In genomic region chr9:96259017-96259512, GRCm38 (mm10) we compare ENCODE assay signal across 8 mouse cellular contexts.
DNase-seq lines count a peak whose midpoint lies in the region; ATAC-seq and TF ChIP-seq lines count a peak whose summit lies in the region.

No protein-coding gene starts in this region.

- no peaks in the 10 kb centered on the region for H3K9me3 ChIP-seq in embryonic facial prominence, embryonic 13.5 days
- H3K9me3 ChIP-seq in limb, embryonic 12.5 days: no peaks in the 10 kb centered on the region
- no peaks in the 10 kb centered on the region for H3K9me3 ChIP-seq in midbrain, embryonic 15.5 days

- H3K36me3 ChIP-seq in embryonic facial prominence, embryonic 13.5 days: no peaks in the 10 kb centered on the region
- no peaks in the 10 kb centered on the region for H3K36me3 ChIP-seq in limb, embryonic 12.5 days
- no peaks in the 10 kb centered on the region for H3K36me3 ChIP-seq in midbrain, embryonic 15.5 days (replicated peaks)

- 0 out of 2 replicates have a peak, but pooled peaks cover 5% of the 10 kb centered on the region for H3K4me1 ChIP-seq in embryonic facial prominence, embryonic 13.5 days
- H3K4me1 ChIP-seq in limb, embryonic 12.5 days (replicated peaks): peaks cover 10% of the 10 kb centered on the region
- H3K4me1 ChIP-seq in midbrain, embryonic 15.5 days: peaks cover 11% of the 10 kb centered on the region

- peak overlapping the region; percentile 69 for H3K9ac ChIP-seq in embryonic facial prominence, embryonic 13.5 days
- H3K9ac ChIP-seq in limb, embryonic 12.5 days (replicated peaks): peak overlapping the region; percentile 48; the same call in 1 of the 2 replicates
- H3K9ac ChIP-seq in midbrain, embryonic 15.5 days: no peak overlapping the region

- no peak for DNase-seq in gastrocnemius, adult 2 months
- no peak for DNase-seq in gastrocnemius, postnatal 36 days
- peak; percentile 85 for DNase-seq in ES-CJ7 (ENCODE audit: low read depth, low spot score)
- no peak for DNase-seq in gastrocnemius, adult 18-20 months (ENCODE audit: low spot score)

- H3K4me2 ChIP-seq in embryonic facial prominence, embryonic 13.5 days: peak overlapping the region; percentile 71
- H3K4me2 ChIP-seq in limb, embryonic 12.5 days: peak overlapping the region; percentile 64
- H3K4me2 ChIP-seq in midbrain, embryonic 15.5 days: peak overlapping the region; percentile 67

- H3K27ac ChIP-seq in gastrocnemius, adult 2 months: peak overlapping the region; percentile 36; the same call in 1 of the 2 replicates
- H3K27ac ChIP-seq in embryonic facial prominence, embryonic 13.5 days: no peak overlapping the region; the same call in 1 of the 2 replicates
- H3K27ac ChIP-seq in limb, embryonic 12.5 days: peak overlapping the region; percentile 64; the same call in 1 of the 2 replicates
- H3K27ac ChIP-seq in midbrain, embryonic 15.5 days: peak overlapping the region; percentile 36; the same call in 1 of the 2 replicates

- no peaks in the 10 kb centered on the region for H3K27me3 ChIP-seq in embryonic facial prominence, embryonic 13.5 days
- H3K27me3 ChIP-seq in limb, embryonic 12.5 days: no peaks in the 10 kb centered on the region
- no peaks in the 10 kb centered on the region for H3K27me3 ChIP-seq in midbrain, embryonic 15.5 days (replicated peaks)

- intact Hi-C loops in gastrocnemius, adult 2 months (cut with DNase I): no loop called here
- intact Hi-C loops in gastrocnemius, postnatal 36 days (cut with DNase I): no loop called here

- 3% methylated on average over 5 of the region's 5 CpGs for WGBS in embryonic facial prominence, embryonic 13.5 days
- 2% methylated on average over 5 of the region's 5 CpGs for WGBS in limb, embryonic 12.5 days
- WGBS in midbrain, embryonic 15.5 days: under 1% methylated on average over 5 of the region's 5 CpGs

- TF ChIP-seq CTCF in gastrocnemius, adult 2 months (IDR thresholded peaks at IDR 0.05): 0 out of 2 replicates have a peak, but pooled peaks have one; percentile 2

- ATAC-seq in embryonic facial prominence, embryonic 13.5 days (ENCODE audit: insufficient number of reproducible peaks, insufficient read depth, low FRiP score, low TSS enrichment, low read depth): 0 out of 2 replicates have a peak, but pooled peaks have one; percentile 72
- ATAC-seq in hematopoietic stem cell, adult 5-6 weeks (replicated peaks in 1 of 2; ENCODE audit: insufficient read depth in 1 of 2, low FRiP score in 2 of 2, low TSS enrichment in 1 of 2, low read depth in 1 of 2, poor library complexity in 2 of 2, severe bottlenecking in 2 of 2): peak; percentile 89 to 92
- peak; percentile 79; the same call in 1 of the 2 replicates for ATAC-seq in limb, embryonic 12.5 days (ENCODE audit: insufficient number of reproducible peaks, insufficient read depth, low FRiP score, low TSS enrichment, low read depth)
- ATAC-seq in midbrain, embryonic 15.5 days (replicated peaks): peak; percentile 89

- peak overlapping the region; percentile 68 for H3K4me3 ChIP-seq in gastrocnemius, adult 2 months
- H3K4me3 ChIP-seq in embryonic facial prominence, embryonic 13.5 days: peak overlapping the region; percentile 53
- peak overlapping the region; percentile 50 for H3K4me3 ChIP-seq in limb, embryonic 12.5 days (replicated peaks)
- peak overlapping the region; percentile 49 for H3K4me3 ChIP-seq in midbrain, embryonic 15.5 days
